ENCODE assay signal across 8 mouse cellular contexts in genomic region chr3:142620111-142620955, GRCm38 (mm10). TPM values are rescaled to one million over a fixed set of nuclear protein-coding genes. Genes with fewer than 3 reads are reported as not detected.
DNase-seq lines count a peak whose midpoint lies in the region; ATAC-seq lines count a peak whose summit lies in the region.

Gbp2 (plus strand) TSS chr3:142620602.

- ATAC-seq in hindbrain, embryonic 15.5 days (ENCODE audit: low FRiP score, low read depth) = no peak
- ATAC-seq in activated CD4-positive, CD25-positive, alpha-beta regulatory T cell, adult 4 months = peak; percentile 53

- no peaks in the 10 kb centered on the region for H3K4me1 ChIP-seq in hindbrain, embryonic 15.5 days (replicated peaks)
- H3K4me1 ChIP-seq in hindbrain, embryonic 10.5 days (replicated peaks) = no peaks in the 10 kb centered on the region

- no peak within 1 kb of the TSS for H3K27ac ChIP-seq in hindbrain, embryonic 15.5 days (replicated peaks)
- no peak within 1 kb of the TSS for H3K27ac ChIP-seq in hindbrain, embryonic 10.5 days

- no peak within 1 kb of the TSS for H3K9ac ChIP-seq in hindbrain, embryonic 15.5 days

- WGBS in hindbrain, embryonic 15.5 days = 76% methylated on average over 4 of the region's 4 CpGs
- 73% methylated on average over 4 of the region's 4 CpGs for WGBS in hindbrain, embryonic 10.5 days

- H3K4me2 ChIP-seq in hindbrain, embryonic 15.5 days = peak within 1 kb of the TSS; percentile 30; the same call in 1 of the 2 replicates

- H3K4me3 ChIP-seq in hindbrain, embryonic 15.5 days = no peak within 1 kb of the TSS
- no peak within 1 kb of the TSS for H3K4me3 ChIP-seq in hindbrain, embryonic 10.5 days

- DNase-seq in hindbrain, embryonic 10.5 days (ENCODE audit: low spot score) = no peak
- DNase-seq in heart, adult 8-10 months (ENCODE audit: low spot score) = peak; percentile 73
- DNase-seq in kidney, postnatal 4 days = peak; percentile 7 to 14
- peak; percentile 39 to 56 for DNase-seq in natural killer cell, adult 2 months (ENCODE audit: low spot score in 2 of 2)
- no peak for DNase-seq in cerebellum, adult 11 months
- DNase-seq in right cerebral cortex, adult 2 months (ENCODE audit: low spot score in 2 of 2) = no peak

- H3K36me3 ChIP-seq in hindbrain, embryonic 15.5 days = no peaks in the 10 kb centered on the region
- H3K36me3 ChIP-seq in hindbrain, embryonic 10.5 days = no peaks in the 10 kb centered on the region

- H3K9me3 ChIP-seq in hindbrain, embryonic 15.5 days = no peaks in the 10 kb centered on the region
- no peaks in the 10 kb centered on the region for H3K9me3 ChIP-seq in hindbrain, embryonic 10.5 days

- no peaks in the 10 kb centered on the region for H3K27me3 ChIP-seq in hindbrain, embryonic 15.5 days
- no peaks in the 10 kb centered on the region for H3K27me3 ChIP-seq in hindbrain, embryonic 10.5 days (ENCODE audit: insufficient read depth, poor library complexity, severe bottlenecking)

RNA-seq across cellular contexts. Expression of gene Gbp2, which starts in this region (rescaled TPM):
- polyA plus RNA-seq in hindbrain, embryonic 15.5 days (2015; fragmentation: Nextera tagmentation; extraction: Ambion mirVana) = 0.64 and 1.8 TPM in 2 replicates
- polyA plus RNA-seq in hindbrain, embryonic 10.5 days (2016; fragmentation: Nextera tagmentation; extraction: Ambion mirVana) = 0.06 and 0.17 TPM in 2 replicates
- 100 to 1,000 TPM; 109 to 135 TPM for polyA plus RNA-seq in activated CD4-positive, CD25-positive, alpha-beta regulatory T cell, adult 4 months (2017; shearing (Covaris generic))
- 10 to 100 TPM; 10.2 to 12.4 (median 11.5) TPM for total RNA-seq in heart, adult 8-10 months (2022)

Comparison
In these comparisons a context has a peak if more than half of its experiments do, and no peak if none do; other contexts are left out.
1. RNA of gene Gbp2 (polyA plus RNA-seq): 109 to 135 TPM in activated CD4-positive, CD25-positive, alpha-beta regulatory T cell, adult 4 months; 0.64 to 1.8 TPM in hindbrain, embryonic 15.5 days and 0.06 to 0.17 TPM in hindbrain, embryonic 10.5 days; every median in the first group is over 10 times any median in the second.
2. DNase-seq: peak in heart, adult 8-10 months (single experiment), kidney, postnatal 4 days (2 of 2) and natural killer cell, adult 2 months (2 of 2); none in hindbrain, embryonic 10.5 days (single experiment), cerebellum, adult 11 months (single experiment) and right cerebral cortex, adult 2 months (0 of 2).